Mouse (Mus musculus) cerebellum, adult 18-20 months (tissue): ENCODE data around the gene Clptm1.

Experiments
- DNase-seq, 2 experiments: peaks; one replicate each; pipeline ENCODE4 v3.0.0; 2021

Clptm1 gene

GRCm38 (mm10) chr7:19664955-19665841 is at the start of gene Clptm1:
Clptm1 (minus strand) TSS chr7:19665033.
- DNase-seq: peak; percentile 94 to 97

GRCm38 (mm10) chr7:19713598-19713997 is 48.8 kb upstream of the Clptm1 start:
- DNase-seq: no peak

GRCm38 (mm10) chr7:19713196-19713595 is 48.4 kb upstream of the Clptm1 start:
- DNase-seq: peak; percentile 41 to 46

- DNase-seq: no peak
These were observed 47.6 kb upstream of the Clptm1 start for GRCm38 (mm10) chr7:19712414-19712813.

- DNase-seq: no peak
These were observed 45.8 kb upstream of the Clptm1 start for GRCm38 (mm10) chr7:19710650-19711049.

GRCm38 (mm10) chr7:19705271-19705670 is 40.4 kb upstream of the Clptm1 start:
- no peak for DNase-seq

GRCm38 (mm10) chr7:19704475-19704874 is 39.6 kb upstream of the Clptm1 start:
- DNase-seq: no peak

- DNase-seq: no peak
These were observed 38.2 kb upstream of the Clptm1 start for GRCm38 (mm10) chr7:19702859-19703555.

GRCm38 (mm10) chr7:19701069-19701761 is 36.4 kb upstream of the Clptm1 start:
- DNase-seq: peak; percentile 34 to 54

- no peak for DNase-seq
These were observed 35.7 kb upstream of the Clptm1 start for GRCm38 (mm10) chr7:19700299-19701068.

- no peak for DNase-seq
These were observed 35.0 kb upstream of the Clptm1 start for GRCm38 (mm10) chr7:19699827-19700148.

GRCm38 (mm10) chr7:19698907-19699826 is 34.3 kb upstream of the Clptm1 start, which contains the start of gene Apoe:
Apoe (minus strand) TSS chr7:19699188.
- peak; percentile 39 for DNase-seq

GRCm38 (mm10) chr7:19697949-19698906 is 33.4 kb upstream of the Clptm1 start:
- DNase-seq: no peak

- no peak for DNase-seq
These were observed 31.6 kb upstream of the Clptm1 start for GRCm38 (mm10) chr7:19696336-19696873.

- DNase-seq: no peak
These were observed 31.0 kb upstream of the Clptm1 start for GRCm38 (mm10) chr7:19695881-19696280.

GRCm38 (mm10) chr7:19695213-19695594 is 30.4 kb upstream of the Clptm1 start:
- DNase-seq: no peak

GRCm38 (mm10) chr7:19694336-19695212 is 29.7 kb upstream of the Clptm1 start:
- DNase-seq: no peak

- DNase-seq: peak in 1 of 2 experiments; percentile 28
These were observed 28.6 kb upstream of the Clptm1 start for GRCm38 (mm10) chr7:19693421-19693820.
